Mouse (Mus musculus) myocyte (in vitro differentiated cells): ENCODE measurements around the gene Map2k5. TPM values are rescaled to one million over a fixed set of nuclear protein-coding genes. Genes with fewer than 3 reads are reported as not detected.

Source experiments
- H3K27me3 ChIP-seq: one replicate; pipeline ENCODE4 v1.6.1; 2011; ENCODE audit not compliant: control insufficient read depth, insufficient read depth, insufficient read length
- H3K36me3 ChIP-seq: one replicate; pipeline ENCODE4 v1.6.1; 2011; ENCODE audit not compliant: control insufficient read depth, insufficient read depth
- H3K4me2 ChIP-seq: one replicate; pipeline ENCODE4 v1.6.1; 2011; ENCODE audit warnings: low read depth, control low read depth
- H3K4me3 ChIP-seq: one replicate; pipeline ENCODE4 v1.5.1; 2011; ENCODE audit warnings: mild to moderate bottlenecking, control low read depth, moderate library complexity
- H3K79me2 ChIP-seq: one replicate; pipeline ENCODE4 v1.6.1; 2011; ENCODE audit not compliant: control insufficient read depth, insufficient read depth
- H3ac ChIP-seq: one replicate; pipeline ENCODE4 v1.6.1; 2011; ENCODE audit not compliant: control insufficient read depth, insufficient read length
- CEBPB ChIP-seq: IDR thresholded peaks from 2 replicates; pipeline ENCODE4 v1.6.1; 2011; ENCODE audit warnings: mild to moderate bottlenecking, moderate library complexity; ENCODE audit not compliant: poor library complexity, insufficient read depth, severe bottlenecking
- E2F4 ChIP-seq: IDR thresholded peaks from one replicate; pipeline ENCODE4 v1.6.1; 2011; ENCODE audit warnings: mild to moderate bottlenecking, control low read depth, moderate library complexity; ENCODE audit not compliant: insufficient read depth
- MAX ChIP-seq: IDR thresholded peaks from one replicate; pipeline ENCODE4 v1.6.1; 2011; ENCODE audit warnings: low read depth, mild to moderate bottlenecking, control low read depth
- MYOD1 ChIP-seq, 3 experiments: IDR thresholded peaks; one replicate each; pipeline ENCODE4 v1.6.1; 2011; ENCODE audit warnings: control low read depth in 2 of 3, low read depth in 2 of 3, mild to moderate bottlenecking in 2 of 3, moderate library complexity in 1 of 3; ENCODE audit not compliant: insufficient read length in 2 of 3, control insufficient read depth in 1 of 3
- MYOG ChIP-seq, 3 experiments: IDR thresholded peaks; one replicate each; pipeline ENCODE4 v1.6.1; 2011; ENCODE audit warnings: control low read depth in 2 of 3, low read depth in 2 of 3, mild to moderate bottlenecking in 2 of 3; ENCODE audit not compliant: insufficient read length in 2 of 3, control insufficient read depth in 1 of 3, insufficient read depth in 1 of 3
- POLR2A ChIP-seq: IDR thresholded peaks from one replicate; pipeline ENCODE4 v1.6.1; 2011; ENCODE audit warnings: low read depth, mild to moderate bottlenecking, control low read depth, moderate library complexity; ENCODE audit not compliant: insufficient read length
- POLR2AphosphoS2 ChIP-seq: IDR thresholded peaks from one replicate; pipeline ENCODE4 v1.6.1; 2011; ENCODE audit warnings: low read depth, control low read depth; ENCODE audit not compliant: insufficient read length
- REST ChIP-seq: IDR thresholded peaks from one replicate; pipeline ENCODE4 v1.6.1; 2011; ENCODE audit warnings: mild to moderate bottlenecking, control low read depth, moderate library complexity; ENCODE audit not compliant: insufficient read depth, insufficient read length
- SRF ChIP-seq: IDR thresholded peaks from one replicate; pipeline ENCODE4 v1.6.1; 2011; ENCODE audit warnings: low read depth; ENCODE audit not compliant: control insufficient read depth, insufficient read length
- TCF12 ChIP-seq: IDR thresholded peaks from one replicate; pipeline ENCODE4 v1.6.1; 2011; ENCODE audit warnings: mild to moderate bottlenecking, control low read depth; ENCODE audit not compliant: poor library complexity, insufficient read depth, severe bottlenecking
- TCF3 ChIP-seq: IDR thresholded peaks from one replicate; pipeline ENCODE4 v1.6.1; 2011; ENCODE audit warnings: low read depth, control low read depth; ENCODE audit not compliant: insufficient read length
- USF1 ChIP-seq: IDR thresholded peaks from one replicate; pipeline ENCODE4 v1.6.1; 2011; ENCODE audit warnings: low read depth, mild to moderate bottlenecking, control low read depth, moderate library complexity
- polyA plus RNA-seq: library from polyadenylated mRNA; unstranded; fragments of >200 nt; fragmentation: generic; extraction: Trizol; gene quantifications from one replicate; pipeline ENCODE4 v1.2.1, GENCODE M21; 2012; ENCODE audit warnings: missing spikeins

Gene Map2k5
- polyA plus RNA-seq, 1 experiment, result 17.7 TPM

DNA sequence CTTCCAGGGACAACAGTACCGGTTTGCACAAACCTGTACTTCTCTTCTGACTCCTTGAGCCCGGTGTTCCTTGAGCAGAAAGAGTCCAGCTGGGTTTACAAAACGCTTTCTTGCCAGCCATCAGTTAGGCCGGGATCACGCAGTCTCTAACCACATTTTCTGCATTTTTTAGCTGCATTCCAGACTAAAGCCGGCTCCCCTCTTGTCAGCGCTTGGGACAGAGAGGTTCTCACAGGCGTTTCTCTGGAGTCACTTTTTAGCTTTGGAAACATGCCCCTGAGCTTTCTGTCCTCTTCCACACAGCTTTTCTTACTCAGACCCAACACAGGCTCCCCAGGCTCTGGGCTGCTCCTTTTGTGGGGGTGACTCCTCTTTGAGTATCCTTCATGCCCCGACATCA, 230.4 kb downstream of the Map2k5 start:
- H3ac ChIP-seq, result no peak overlapping the region
- TF ChIP-seq MYOG (IDR thresholded peaks at IDR 0.05; ENCODE audit: control insufficient read depth in 1 of 3, insufficient read depth in 1 of 3, insufficient read length in 2 of 3, low read depth in 2 of 3) (no peak), USF1 (no peak), MYOD1 (IDR thresholded peaks at IDR 0.05; ENCODE audit: control insufficient read depth in 1 of 3, insufficient read length in 2 of 3, low read depth in 2 of 3) (no peak), POLR2AphosphoS2 (no peak), E2F4 (no peak), TCF12 (no peak), REST (no peak), TCF3 (no peak)
- H3K36me3 ChIP-seq, result no peaks in the 10 kb centered on the region
- H3K4me3 ChIP-seq, result no peak overlapping the region
- H3K27me3 ChIP-seq, result peaks cover 88% of the 10 kb centered on the region
- H3K79me2 ChIP-seq, result no peaks in the 10 kb centered on the region
- H3K4me2 ChIP-seq, result no peak overlapping the region

DNA sequence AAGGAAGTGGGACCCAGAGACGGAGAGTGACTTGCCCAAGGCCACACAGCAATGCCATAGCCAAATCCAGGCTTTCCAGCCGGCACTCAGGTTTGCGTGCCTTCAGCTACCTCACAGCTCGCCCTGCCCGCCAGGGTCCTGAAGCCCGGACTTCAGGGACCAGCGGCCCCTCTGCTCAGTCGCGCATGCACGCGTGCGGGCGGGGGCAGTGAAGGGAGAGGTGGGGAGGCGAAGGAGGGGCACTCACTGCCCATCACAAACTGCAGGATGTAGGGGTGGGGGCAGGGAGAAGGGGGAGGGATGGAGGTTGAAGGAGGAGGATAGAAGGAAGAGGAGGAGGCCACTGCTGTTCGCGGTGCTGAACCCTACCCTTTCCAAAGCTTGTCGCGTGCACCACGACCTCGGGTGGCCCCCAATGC, 230.8 kb downstream of the Map2k5 start:
- Histone ChIP-seq H3K27me3 (peaks cover 91% of the 10 kb centered on the region), H3ac (no peak overlapping the region), H3K36me3 (no peaks in the 10 kb centered on the region), H3K79me2 (no peaks in the 10 kb centered on the region), H3K4me3 (no peak overlapping the region), H3K4me2 (peak overlapping the region; percentile 24)
- peak; percentile 63 for TF ChIP-seq REST
- TF ChIP-seq E2F4, result no peak

DNA sequence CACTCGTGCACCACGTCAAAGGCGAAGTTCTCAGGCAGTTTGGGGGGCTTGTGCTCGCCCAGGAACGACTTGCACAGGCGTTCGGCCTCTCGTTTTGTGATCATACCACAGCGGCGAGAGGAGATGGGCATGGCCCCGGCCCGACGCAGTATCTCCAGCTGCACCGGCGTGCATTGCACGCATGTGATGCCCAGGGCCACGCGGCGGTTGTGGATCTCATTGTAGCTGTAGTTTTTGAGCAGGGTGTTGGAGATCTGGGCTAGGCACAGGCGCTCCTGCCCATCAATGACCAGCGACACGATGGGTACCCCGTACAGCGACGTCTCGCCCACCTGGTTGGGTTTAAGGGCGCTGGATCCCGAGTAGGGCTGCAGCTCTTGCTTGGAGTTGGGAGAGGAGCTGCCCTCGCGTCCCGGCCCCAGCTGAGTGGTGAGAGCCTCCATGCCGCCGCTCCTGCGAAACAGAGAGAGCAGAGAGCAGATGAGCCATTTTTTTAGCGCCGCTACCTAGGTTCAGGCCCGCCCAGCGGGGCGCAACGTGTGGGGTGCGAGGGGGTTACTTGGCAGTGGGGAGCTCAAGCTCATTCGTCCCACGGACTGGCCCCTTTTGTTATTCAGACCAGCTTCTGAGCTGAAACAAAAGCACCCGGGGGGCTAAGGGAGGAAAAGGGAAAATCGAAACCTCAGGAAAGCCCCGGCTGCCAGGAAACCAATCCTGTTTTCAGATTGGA, 231.4 kb downstream of the Map2k5 start:
- no peak overlapping the region for H3K4me3 ChIP-seq

DNA sequence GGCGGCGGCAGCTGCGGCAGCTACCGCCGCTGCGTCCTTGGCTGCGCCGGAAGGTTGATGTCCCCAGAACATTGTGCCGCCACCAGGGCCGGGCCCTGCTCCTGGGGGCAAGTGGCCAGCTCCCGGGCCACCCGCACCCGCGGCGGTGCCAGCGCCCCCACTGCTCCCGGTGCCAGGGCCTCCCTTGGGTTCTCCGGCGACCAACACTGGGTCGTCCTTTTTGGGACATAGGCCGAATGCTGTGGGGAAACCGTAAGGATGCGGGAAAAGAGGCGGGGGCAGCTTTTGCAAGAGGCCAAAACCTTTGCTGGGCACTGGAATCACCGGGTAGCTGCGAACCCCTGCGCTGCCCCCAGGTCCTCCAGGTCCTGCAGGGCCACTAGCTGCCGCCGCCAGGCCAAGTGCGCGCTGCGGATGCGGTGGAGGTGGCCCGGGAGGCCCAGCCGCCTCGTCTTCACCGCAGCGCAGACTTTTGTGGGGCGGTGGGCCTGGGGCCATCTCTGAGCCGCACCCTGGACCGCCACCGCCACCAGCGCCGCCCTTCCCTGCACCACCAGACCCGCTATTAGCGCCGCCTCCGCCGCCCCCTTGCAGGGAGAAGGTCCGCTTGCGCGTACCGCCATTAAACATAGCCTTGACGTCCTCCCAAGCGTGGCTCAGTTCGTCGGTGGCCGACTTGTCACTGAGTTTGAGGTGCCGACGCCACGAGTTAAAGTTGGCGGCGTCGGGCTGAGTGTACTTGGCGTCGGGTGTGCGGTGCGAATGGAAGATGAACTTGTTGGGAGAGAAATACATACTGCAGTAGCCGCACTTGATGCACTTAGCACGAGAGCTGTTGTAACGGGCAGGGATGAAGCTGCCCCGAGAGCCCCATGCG, 232.2 kb downstream of the Map2k5 start:
- Histone ChIP-seq H3K79me2 (no peaks in the 10 kb centered on the region), H3K4me2 (no peak overlapping the region), H3K36me3 (no peaks in the 10 kb centered on the region), H3K27me3 (peaks cover 95% of the 10 kb centered on the region), H3K4me3 (no peak overlapping the region), H3ac (no peak overlapping the region)
- no peak for TF ChIP-seq MYOD1 (IDR thresholded peaks at IDR 0.05; ENCODE audit: control insufficient read depth in 1 of 3, insufficient read length in 2 of 3, low read depth in 2 of 3)
- TF ChIP-seq POLR2AphosphoS2, result no peak
- TF ChIP-seq CEBPB, result no peak
- TF ChIP-seq REST, result no peak
- TF ChIP-seq USF1, result no peak
- no peak for TF ChIP-seq POLR2A
- TF ChIP-seq SRF, result no peak
- TF ChIP-seq TCF3, result no peak
- no peak for TF ChIP-seq E2F4
- TF ChIP-seq MYOG (IDR thresholded peaks at IDR 0.05; ENCODE audit: control insufficient read depth in 1 of 3, insufficient read depth in 1 of 3, insufficient read length in 2 of 3, low read depth in 2 of 3), result no peak
- TF ChIP-seq MAX, result no peak

More for the DNA sequence above, 231.4 kb downstream of the Map2k5 start:
- Histone ChIP-seq H3ac (no peak overlapping the region), H3K79me2 (no peaks in the 10 kb centered on the region), H3K36me3 (no peaks in the 10 kb centered on the region), H3K4me2 (peak overlapping the region; percentile 24), H3K27me3 (peaks cover 91% of the 10 kb centered on the region)
- TF ChIP-seq TCF12 (no peak), REST (no peak), SRF (no peak), USF1 (no peak), E2F4 (no peak), MYOD1 (IDR thresholded peaks at IDR 0.05; ENCODE audit: control insufficient read depth in 1 of 3, insufficient read length in 2 of 3, low read depth in 2 of 3) (no peak), CEBPB (no peak), POLR2AphosphoS2 (no peak), MAX (no peak), POLR2A (no peak), TCF3 (no peak), MYOG (IDR thresholded peaks at IDR 0.05; ENCODE audit: control insufficient read depth in 1 of 3, insufficient read depth in 1 of 3, insufficient read length in 2 of 3, low read depth in 2 of 3) (no peak)

DNA sequence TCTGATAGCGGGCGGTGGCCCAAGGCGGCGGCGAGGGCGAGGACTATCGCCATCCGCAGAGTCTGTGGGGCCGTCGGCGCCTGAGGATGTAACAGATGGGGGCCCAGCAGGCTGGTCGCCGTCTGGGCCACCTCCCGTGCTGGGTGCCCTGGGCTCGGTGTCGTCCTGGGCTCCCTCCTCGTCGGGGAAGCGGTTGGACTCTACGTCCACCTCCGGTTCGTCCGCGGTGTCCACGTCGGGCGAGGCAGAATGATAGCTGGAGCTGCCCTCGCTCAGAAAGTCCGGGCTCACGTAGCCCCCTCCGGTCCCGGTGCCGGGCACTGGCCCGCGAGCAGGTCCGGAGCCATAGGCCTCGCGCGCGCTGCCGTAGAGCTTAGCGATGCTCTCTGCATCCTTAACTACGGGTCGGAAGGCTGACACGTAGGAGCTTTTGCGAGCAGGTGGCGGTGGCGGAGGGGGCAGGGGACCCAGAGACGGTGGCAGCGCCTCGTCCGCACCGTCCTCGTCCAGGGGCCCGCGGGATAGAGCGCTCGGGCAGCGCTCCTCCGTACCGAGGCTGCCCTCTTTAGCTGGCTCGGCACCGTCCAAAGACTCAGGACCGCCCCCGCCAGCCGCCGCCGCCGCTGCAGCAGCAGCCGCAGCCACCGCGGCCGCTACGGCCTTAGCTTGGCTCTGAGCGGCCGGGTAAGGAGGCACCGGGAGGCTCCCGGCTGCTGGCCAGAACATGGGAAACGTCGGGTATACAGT, 233.0 kb downstream of the Map2k5 start:
- Histone ChIP-seq H3K4me3 (no peak overlapping the region), H3K4me2 (no peak overlapping the region), H3K27me3 (peaks cover 96% of the 10 kb centered on the region), H3K79me2 (no peaks in the 10 kb centered on the region), H3K36me3 (no peaks in the 10 kb centered on the region), H3ac (no peak overlapping the region)
- TF ChIP-seq USF1, result no peak
- no peak for TF ChIP-seq POLR2AphosphoS2
- no peak for TF ChIP-seq MYOG (IDR thresholded peaks at IDR 0.05; ENCODE audit: control insufficient read depth in 1 of 3, insufficient read depth in 1 of 3, insufficient read length in 2 of 3, low read depth in 2 of 3)
- TF ChIP-seq TCF12, result no peak
- no peak for TF ChIP-seq POLR2A
- TF ChIP-seq MAX, result no peak
- TF ChIP-seq E2F4, result no peak
- TF ChIP-seq SRF, result no peak
